Mouse (Mus musculus): ENCODE data around the gene Nudt1. TPM values are rescaled to one million over a fixed set of nuclear protein-coding genes. Genes with fewer than 3 reads are reported as not detected.

Gene Nudt1
- polyA plus RNA-seq, 1 experiment from 2014 or later: 49.7 TPM

GRCm38 (mm10) chr5:140292152-140292551 lies 29.3 kb upstream of the Nudt1 start:
- peaks cover 11% of the 10 kb centered on the region for H3K36me3 ChIP-seq (ENCODE audit: control insufficient read depth, insufficient read depth, low read length)
- no peak overlapping the region for H3K27ac ChIP-seq (ENCODE audit: low read length)
- WGBS: 68% methylated on average over 1 of the region's 1 CpGs
- H3K4me1 ChIP-seq (replicated peaks; ENCODE audit: control insufficient read depth, insufficient read depth, low read length): no peaks in the 10 kb centered on the region
- H3K4me2 ChIP-seq (ENCODE audit: low read depth, low read length): no peak overlapping the region
- no peaks in the 10 kb centered on the region for H3K9me3 ChIP-seq (ENCODE audit: control insufficient read depth, low read length)
- no peak overlapping the region for H3K4me3 ChIP-seq (ENCODE audit: low read length)
- no peak for ATAC-seq (ENCODE audit: low read depth)
- no peak overlapping the region for H3K9ac ChIP-seq (ENCODE audit: low read length)
- H3K27me3 ChIP-seq (ENCODE audit: control insufficient read depth, insufficient read depth, low read depth, low read length): no peaks in the 10 kb centered on the region

GRCm38 (mm10) chr5:140298291-140298690 lies 23.2 kb upstream of the Nudt1 start:
- no peaks in the 10 kb centered on the region for H3K27me3 ChIP-seq (ENCODE audit: control insufficient read depth, insufficient read depth, low read depth, low read length)
- H3K4me3 ChIP-seq (ENCODE audit: low read length): no peak overlapping the region
- no peak overlapping the region for H3K4me2 ChIP-seq (ENCODE audit: low read depth, low read length)
- no peak overlapping the region for H3K27ac ChIP-seq (ENCODE audit: low read length)
- no peak for ATAC-seq (ENCODE audit: low read depth)
- H3K9me3 ChIP-seq (ENCODE audit: control insufficient read depth, low read length): no peaks in the 10 kb centered on the region
- peaks cover 34% of the 10 kb centered on the region for H3K36me3 ChIP-seq (ENCODE audit: control insufficient read depth, insufficient read depth, low read length)
- no peak overlapping the region for H3K9ac ChIP-seq (ENCODE audit: low read length)
- no peaks in the 10 kb centered on the region for H3K4me1 ChIP-seq (replicated peaks; ENCODE audit: control insufficient read depth, insufficient read depth, low read length)
- WGBS: 92% methylated on average over 4 of the region's 4 CpGs

- no peak for ATAC-seq (ENCODE audit: low read depth)
- Histone ChIP-seq H3K4me3 (ENCODE audit: low read length) (no peak overlapping the region), H3K36me3 (ENCODE audit: control insufficient read depth, insufficient read depth, low read length) (peaks cover 55% of the 10 kb centered on the region), H3K27me3 (ENCODE audit: control insufficient read depth, insufficient read depth, low read depth, low read length) (no peaks in the 10 kb centered on the region), H3K9ac (ENCODE audit: low read length) (no peak overlapping the region), H3K9me3 (ENCODE audit: control insufficient read depth, low read length) (no peaks in the 10 kb centered on the region), H3K4me2 (ENCODE audit: low read depth, low read length) (no peak overlapping the region), H3K4me1 (replicated peaks; ENCODE audit: control insufficient read depth, insufficient read depth, low read length) (no peaks in the 10 kb centered on the region), H3K27ac (ENCODE audit: low read length) (no peak overlapping the region)
- WGBS: 75% methylated on average over 8 of the region's 8 CpGs
Observed at GRCm38 (mm10) chr5:140306016-140306415, 15.4 kb upstream of the Nudt1 start.

- no peak for ATAC-seq (ENCODE audit: low read depth)
- Histone ChIP-seq H3K4me3 (ENCODE audit: low read length) (no peak overlapping the region), H3K27me3 (ENCODE audit: control insufficient read depth, insufficient read depth, low read depth, low read length) (no peaks in the 10 kb centered on the region), H3K36me3 (ENCODE audit: control insufficient read depth, insufficient read depth, low read length) (peaks cover 49% of the 10 kb centered on the region), H3K9me3 (ENCODE audit: control insufficient read depth, low read length) (no peaks in the 10 kb centered on the region), H3K27ac (ENCODE audit: low read length) (no peak overlapping the region), H3K9ac (ENCODE audit: low read length) (no peak overlapping the region), H3K4me2 (ENCODE audit: low read depth, low read length) (no peak overlapping the region), H3K4me1 (replicated peaks; ENCODE audit: control insufficient read depth, insufficient read depth, low read length) (no peaks in the 10 kb centered on the region)
- WGBS: 83% methylated on average over 14 of the region's 14 CpGs
Observed at GRCm38 (mm10) chr5:140307602-140308001, 13.9 kb upstream of the Nudt1 start.

GRCm38 (mm10) chr5:140316716-140317115 lies 4.7 kb upstream of the Nudt1 start:
- Histone ChIP-seq H3K36me3 (ENCODE audit: control insufficient read depth, insufficient read depth, low read length) (peaks cover 18% of the 10 kb centered on the region), H3K9me3 (ENCODE audit: control insufficient read depth, low read length) (no peaks in the 10 kb centered on the region), H3K4me2 (ENCODE audit: low read depth, low read length) (no peak overlapping the region), H3K27ac (ENCODE audit: low read length) (no peak overlapping the region), H3K4me3 (ENCODE audit: low read length) (no peak overlapping the region), H3K4me1 (replicated peaks; ENCODE audit: control insufficient read depth, insufficient read depth, low read length) (peaks cover 10% of the 10 kb centered on the region), H3K9ac (ENCODE audit: low read length) (no peak overlapping the region), H3K27me3 (ENCODE audit: control insufficient read depth, insufficient read depth, low read depth, low read length) (no peaks in the 10 kb centered on the region)
- WGBS: 72% methylated on average over 3 of the region's 3 CpGs
- ATAC-seq (ENCODE audit: low read depth): no peak

- WGBS: under 1% methylated on average over 17 of the region's 17 CpGs
- Histone ChIP-seq H3K27me3 (ENCODE audit: control insufficient read depth, insufficient read depth, low read depth, low read length) (no peaks in the 10 kb centered on the region), H3K4me2 (ENCODE audit: low read depth, low read length) (peak overlapping the region; percentile 59), H3K4me1 (replicated peaks; ENCODE audit: control insufficient read depth, insufficient read depth, low read length) (peaks cover 10% of the 10 kb centered on the region), H3K9me3 (ENCODE audit: control insufficient read depth, low read length) (no peaks in the 10 kb centered on the region), H3K4me3 (ENCODE audit: low read length) (peak overlapping the region; percentile 98), H3K36me3 (ENCODE audit: control insufficient read depth, insufficient read depth, low read length) (peaks cover 3% of the 10 kb centered on the region; the same call in 1 of the 2 replicates), H3K9ac (ENCODE audit: low read length) (peak overlapping the region; percentile 100), H3K27ac (ENCODE audit: low read length) (peak overlapping the region; percentile 64)
- ATAC-seq (ENCODE audit: low read depth): peak; percentile 16; the same call in 1 of the 2 replicates
Observed at GRCm38 (mm10) chr5:140321756-140322575, 510 bp downstream of the Nudt1 start.

GRCm38 (mm10) chr5:140324058-140324457 lies 2.6 kb downstream of the Nudt1 start:
- no peak overlapping the region for H3K27ac ChIP-seq (ENCODE audit: low read length)
- peaks cover 10% of the 10 kb centered on the region for H3K4me1 ChIP-seq (replicated peaks; ENCODE audit: control insufficient read depth, insufficient read depth, low read length)
- WGBS: 87% methylated on average over 5 of the region's 5 CpGs
- H3K9me3 ChIP-seq (ENCODE audit: control insufficient read depth, low read length): no peaks in the 10 kb centered on the region
- peaks cover 6% of the 10 kb centered on the region for H3K36me3 ChIP-seq (ENCODE audit: control insufficient read depth, insufficient read depth, low read length)
- no peak for ATAC-seq (ENCODE audit: low read depth)
- no peaks in the 10 kb centered on the region for H3K27me3 ChIP-seq (ENCODE audit: control insufficient read depth, insufficient read depth, low read depth, low read length)
- H3K4me3 ChIP-seq (ENCODE audit: low read length): no peak overlapping the region
- no peak overlapping the region for H3K4me2 ChIP-seq (ENCODE audit: low read depth, low read length)
- H3K9ac ChIP-seq (ENCODE audit: low read length): no peak overlapping the region

GRCm38 (mm10) chr5:140331615-140332512 lies 10.4 kb downstream of the Nudt1 start, which contains the start of gene Mrm2:
TSS of gene Mrm2 (minus strand) at chr5:140331898.
- Histone ChIP-seq H3K9me3 (ENCODE audit: control insufficient read depth, low read length) (no peaks in the 10 kb centered on the region), H3K4me1 (replicated peaks; ENCODE audit: control insufficient read depth, insufficient read depth, low read length) (peaks cover 16% of the 10 kb centered on the region), H3K27me3 (ENCODE audit: control insufficient read depth, insufficient read depth, low read depth, low read length) (no peaks in the 10 kb centered on the region), H3K27ac (ENCODE audit: low read length) (peak within 1 kb of the TSS; percentile 93), H3K4me2 (ENCODE audit: low read depth, low read length) (peak within 1 kb of the TSS; percentile 91), H3K4me3 (ENCODE audit: low read length) (peak within 1 kb of the TSS; percentile 70), H3K9ac (ENCODE audit: low read length) (peak within 1 kb of the TSS; percentile 92), H3K36me3 (ENCODE audit: control insufficient read depth, insufficient read depth, low read length) (peaks cover 3% of the 10 kb centered on the region)
- WGBS: under 1% methylated on average over 39 of the region's 39 CpGs
- ATAC-seq (ENCODE audit: low read depth): peak; percentile 81

GRCm38 (mm10) chr5:140332519-140332918 lies 11.1 kb downstream of the Nudt1 start:
- Histone ChIP-seq H3K36me3 (ENCODE audit: control insufficient read depth, insufficient read depth, low read length) (no peaks in the 10 kb centered on the region; the same call in 1 of the 2 replicates), H3K9ac (ENCODE audit: low read length) (no peak overlapping the region), H3K27ac (ENCODE audit: low read length) (no peak overlapping the region), H3K4me1 (replicated peaks; ENCODE audit: control insufficient read depth, insufficient read depth, low read length) (peaks cover 16% of the 10 kb centered on the region), H3K4me2 (ENCODE audit: low read depth, low read length) (peak overlapping the region; percentile 91), H3K4me3 (ENCODE audit: low read length) (peak overlapping the region; percentile 70), H3K9me3 (ENCODE audit: control insufficient read depth, low read length) (no peaks in the 10 kb centered on the region), H3K27me3 (ENCODE audit: control insufficient read depth, insufficient read depth, low read depth, low read length) (no peaks in the 10 kb centered on the region)
- ATAC-seq (ENCODE audit: low read depth): no peak
- WGBS: 42% methylated on average over 4 of the region's 4 CpGs

Measured in lung, embryonic 16.5 days (tissue).